Mouse (Mus musculus): ENCODE measurements around the gene Zfyve9. TPM values are rescaled to one million over a fixed set of nuclear protein-coding genes. Genes with fewer than 3 reads are reported as not detected.

The Zfyve9 gene
- total and polyA plus RNA-seq, 3 experiments = 5.1 to 29.9 (median 25.2) TPM

- H3K36me3 ChIP-seq (ENCODE audit: control insufficient read depth, insufficient read depth, low read length) = no peaks in the 10 kb centered on the region; the same call in 1 of the 2 replicates
- H3K4me3 ChIP-seq = no peak overlapping the region
- no peaks in the 10 kb centered on the region for H3K27me3 ChIP-seq (ENCODE audit: control insufficient read depth, insufficient read depth, low read length)
- no peak overlapping the region for H3K9ac ChIP-seq (ENCODE audit: low read depth, low read length)
- DNase-seq = no peak
- intact Hi-C loops (cut with DNase I) = no loop called here
- peaks cover 3% of the 10 kb centered on the region for H3K79me2 ChIP-seq (replicated peaks; ENCODE audit: control insufficient read depth, insufficient read depth, low read length)
- H3K4me1 ChIP-seq (ENCODE audit: control insufficient read depth, insufficient read depth, low read length) = no peaks in the 10 kb centered on the region
- TF ChIP-seq POLR2A (IDR thresholded peaks at IDR 0.05; ENCODE audit: insufficient read depth, low read depth, low read length) (no peak), CTCF (IDR thresholded peaks at IDR 0.05) (no peak), EP300 (IDR thresholded peaks at IDR 0.05; ENCODE audit: insufficient read depth, low read depth, low read length) (no peak)
- no peak overlapping the region for H3K27ac ChIP-seq
Measured at GRCm38 (mm10) chr4:108768527-108768926, 12.1 kb downstream of the Zfyve9 start.

- WGBS = 95% methylated on average over 3 of the region's 3 CpGs
- intact Hi-C loops (cut with DNase I) = no loop called here
Measured at GRCm38 (mm10) chr4:108759583-108759982, 21.0 kb downstream of the Zfyve9 start.

GRCm38 (mm10) chr4:108746160-108746873 lies 34.3 kb downstream of the Zfyve9 start:
- DNase-seq = no peak
- no peaks in the 10 kb centered on the region for H3K27me3 ChIP-seq (ENCODE audit: control insufficient read depth, insufficient read depth, low read length)
- no peak overlapping the region for H3K27ac ChIP-seq
- H3K4me3 ChIP-seq = no peak overlapping the region
- intact Hi-C loops (cut with DNase I) = no loop called here
- 95% methylated on average over 3 of the region's 3 CpGs for WGBS
- no peaks in the 10 kb centered on the region for H3K4me1 ChIP-seq (ENCODE audit: control insufficient read depth, insufficient read depth, low read length)
- no peak overlapping the region for H3K9ac ChIP-seq (ENCODE audit: low read depth, low read length)
- TF ChIP-seq POLR2A (IDR thresholded peaks at IDR 0.05; ENCODE audit: insufficient read depth, low read depth, low read length) (no peak), EP300 (IDR thresholded peaks at IDR 0.05; ENCODE audit: insufficient read depth, low read depth, low read length) (no peak), CTCF (IDR thresholded peaks at IDR 0.05) (no peak)
- H3K79me2 ChIP-seq (replicated peaks; ENCODE audit: control insufficient read depth, insufficient read depth, low read length) = peaks cover 1% of the 10 kb centered on the region
- H3K36me3 ChIP-seq (ENCODE audit: control insufficient read depth, insufficient read depth, low read length) = no peaks in the 10 kb centered on the region; the same call in 1 of the 2 replicates

More at GRCm38 (mm10) chr4:108759583-108759982, 21.0 kb downstream of the Zfyve9 start:
- TF ChIP-seq CTCF (IDR thresholded peaks at IDR 0.05) (no peak), EP300 (IDR thresholded peaks at IDR 0.05; ENCODE audit: insufficient read depth, low read depth, low read length) (no peak), POLR2A (IDR thresholded peaks at IDR 0.05; ENCODE audit: insufficient read depth, low read depth, low read length) (no peak)
- H3K79me2 ChIP-seq (replicated peaks; ENCODE audit: control insufficient read depth, insufficient read depth, low read length) = peaks cover 4% of the 10 kb centered on the region
- peaks cover 4% of the 10 kb centered on the region for H3K36me3 ChIP-seq (ENCODE audit: control insufficient read depth, insufficient read depth, low read length)
- no peak overlapping the region for H3K4me3 ChIP-seq
- no peak overlapping the region for H3K9ac ChIP-seq (ENCODE audit: low read depth, low read length)
- H3K27me3 ChIP-seq (ENCODE audit: control insufficient read depth, insufficient read depth, low read length) = no peaks in the 10 kb centered on the region
- no peak for DNase-seq
- no peaks in the 10 kb centered on the region for H3K4me1 ChIP-seq (ENCODE audit: control insufficient read depth, insufficient read depth, low read length)
- no peak overlapping the region for H3K27ac ChIP-seq

GRCm38 (mm10) chr4:108731582-108731981 lies 49.0 kb downstream of the Zfyve9 start:
- Histone ChIP-seq H3K9ac (ENCODE audit: low read depth, low read length) (no peak overlapping the region), H3K79me2 (replicated peaks; ENCODE audit: control insufficient read depth, insufficient read depth, low read length) (no peaks in the 10 kb centered on the region; the same call in 1 of the 2 replicates), H3K4me1 (ENCODE audit: control insufficient read depth, insufficient read depth, low read length) (no peaks in the 10 kb centered on the region; the same call in 1 of the 2 replicates), H3K27me3 (ENCODE audit: control insufficient read depth, insufficient read depth, low read length) (no peaks in the 10 kb centered on the region), H3K36me3 (ENCODE audit: control insufficient read depth, insufficient read depth, low read length) (no peaks in the 10 kb centered on the region; the same call in 1 of the 2 replicates), H3K4me3 (no peak overlapping the region), H3K27ac (no peak overlapping the region)
- 65% methylated on average over 3 of the region's 3 CpGs for WGBS
- DNase-seq = no peak
- intact Hi-C loops (cut with DNase I) = no loop called here
- no peak for TF ChIP-seq CTCF (IDR thresholded peaks at IDR 0.05)
- no peak for TF ChIP-seq EP300 (IDR thresholded peaks at IDR 0.05; ENCODE audit: insufficient read depth, low read depth, low read length)
- no peak for TF ChIP-seq POLR2A (IDR thresholded peaks at IDR 0.05; ENCODE audit: insufficient read depth, low read depth, low read length)

- TF ChIP-seq POLR2A (IDR thresholded peaks at IDR 0.05; ENCODE audit: insufficient read depth, low read depth, low read length) (no peak), CTCF (IDR thresholded peaks at IDR 0.05) (no peak), EP300 (IDR thresholded peaks at IDR 0.05; ENCODE audit: insufficient read depth, low read depth, low read length) (no peak)
- Histone ChIP-seq H3K79me2 (replicated peaks; ENCODE audit: control insufficient read depth, insufficient read depth, low read length) (no peaks in the 10 kb centered on the region; the same call in 1 of the 2 replicates), H3K27ac (no peak overlapping the region), H3K4me3 (no peak overlapping the region), H3K4me1 (ENCODE audit: control insufficient read depth, insufficient read depth, low read length) (no peaks in the 10 kb centered on the region; the same call in 1 of the 2 replicates), H3K27me3 (ENCODE audit: control insufficient read depth, insufficient read depth, low read length) (no peaks in the 10 kb centered on the region), H3K36me3 (ENCODE audit: control insufficient read depth, insufficient read depth, low read length) (no peaks in the 10 kb centered on the region; the same call in 1 of the 2 replicates), H3K9ac (ENCODE audit: low read depth, low read length) (no peak overlapping the region)
- intact Hi-C loops (cut with DNase I) = no loop called here
- 73% methylated on average over 1 of the region's 1 CpGs for WGBS
- no peak for DNase-seq
Measured at GRCm38 (mm10) chr4:108730450-108730849, 50.1 kb downstream of the Zfyve9 start.

- Histone ChIP-seq H3K4me1 (ENCODE audit: control insufficient read depth, insufficient read depth, low read length) (no peaks in the 10 kb centered on the region), H3K27me3 (ENCODE audit: control insufficient read depth, insufficient read depth, low read length) (no peaks in the 10 kb centered on the region), H3K79me2 (replicated peaks; ENCODE audit: control insufficient read depth, insufficient read depth, low read length) (no peaks in the 10 kb centered on the region), H3K36me3 (ENCODE audit: control insufficient read depth, insufficient read depth, low read length) (no peaks in the 10 kb centered on the region), H3K27ac (no peak overlapping the region), H3K9ac (ENCODE audit: low read depth, low read length) (no peak overlapping the region), H3K4me3 (no peak overlapping the region)
- WGBS = 97% methylated on average over 2 of the region's 2 CpGs
- TF ChIP-seq CTCF (IDR thresholded peaks at IDR 0.05) = no peak
- no peak for TF ChIP-seq EP300 (IDR thresholded peaks at IDR 0.05; ENCODE audit: insufficient read depth, low read depth, low read length)
- TF ChIP-seq POLR2A (IDR thresholded peaks at IDR 0.05; ENCODE audit: insufficient read depth, low read depth, low read length) = no peak
- intact Hi-C loops (cut with DNase I) = no loop called here
- DNase-seq = no peak
Measured at GRCm38 (mm10) chr4:108724102-108724501, 56.5 kb downstream of the Zfyve9 start.
